Mouse (Mus musculus): ENCODE data around the gene Tma7.

DNA sequence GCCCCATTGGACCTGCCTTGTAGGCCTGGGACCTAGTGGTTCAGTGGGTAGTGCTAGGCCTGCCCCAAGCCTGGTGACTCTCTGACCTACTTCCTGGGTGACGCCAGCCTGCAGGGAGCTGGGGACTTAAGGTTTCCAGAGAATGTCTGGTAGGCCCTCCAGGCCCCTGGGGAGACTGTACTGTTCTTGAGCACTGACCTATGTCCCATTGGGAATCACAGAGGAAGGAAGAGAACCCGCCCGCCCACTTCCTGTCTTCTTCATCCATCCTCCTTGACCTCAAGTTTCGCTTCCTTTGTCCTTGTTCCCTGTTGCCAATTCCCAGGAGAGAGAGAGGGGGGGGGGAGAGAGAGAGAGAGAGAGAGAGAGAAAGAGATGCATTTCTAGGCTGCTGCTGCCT is 35.7 kb upstream of the Tma7 start:
- TF ChIP-seq CTCF (IDR thresholded peaks at IDR 0.05; ENCODE audit: control insufficient read depth, insufficient read depth, insufficient read length): no peak
- TF ChIP-seq CEBPB (IDR thresholded peaks at IDR 0.05; ENCODE audit: low read depth): no peak

Measured in C2C12 (cell line).